Mouse (Mus musculus) heart, embryonic 14.5 days (tissue): ENCODE data around the gene Aplf. TPM values are rescaled to one million over a fixed set of nuclear protein-coding genes. Genes with fewer than 3 reads are reported as not detected.
A peak's percentile ranks its signal among the peaks of the same experiment; 100 is the strongest.

Experiments
- ATAC-seq: fragments of 200-750 bp; cut with Nextera tagmentation; 2 replicates; pipeline ENCODE4 v1.8.0; 2017; ENCODE audit warnings: low read depth, moderate TSS enrichment; ENCODE audit not compliant: insufficient number of reproducible peaks, insufficient read depth, low FRiP score
- H3K27ac ChIP-seq, 2 experiments: fragments of 200-500 bp in 1 of 2; fragments of 300-500 bp in 1 of 2; sonication (generic) in 1 of 2; replicated peaks in 1 of 2; 2 replicates each; pipeline ENCODE4 v1.5.1; 2012 to 2014; ENCODE audit warnings: low read depth in 2 of 2, low read length in 2 of 2, control low read depth in 1 of 2, mild to moderate bottlenecking in 1 of 2, mixed read lengths in 1 of 2; ENCODE audit not compliant: control insufficient read depth in 1 of 2, insufficient read depth in 1 of 2
- H3K27me3 ChIP-seq: fragments of 300-500 bp; sonication (generic); 2 replicates; pipeline ENCODE4 v1.6.1; 2014; ENCODE audit warnings: mild to moderate bottlenecking, low read length, control low read depth; ENCODE audit not compliant: control insufficient read depth, insufficient read depth
- H3K36me3 ChIP-seq: fragments of 300-500 bp; sonication (generic); 2 replicates; pipeline ENCODE4 v1.6.1; 2014; ENCODE audit warnings: mild to moderate bottlenecking, control low read depth, low read length, mixed read lengths; ENCODE audit not compliant: control insufficient read depth, insufficient read depth
- H3K4me1 ChIP-seq, 2 experiments: fragments of 200-500 bp in 1 of 2; fragments of 300-500 bp in 1 of 2; sonication (generic) in 1 of 2; 2 replicates each; pipeline ENCODE4 v1.6.1; 2012 to 2014; ENCODE audit warnings: low read length in 2 of 2, control low read depth in 1 of 2, mixed read lengths in 1 of 2; ENCODE audit not compliant: control insufficient read depth in 2 of 2, insufficient read depth in 2 of 2
- H3K4me2 ChIP-seq: fragments of 300-500 bp; sonication (generic); 2 replicates; pipeline ENCODE4 v1.6.1; 2014; ENCODE audit warnings: mild to moderate bottlenecking, low read length
- H3K4me3 ChIP-seq, 2 experiments: fragments of 200-500 bp in 1 of 2; fragments of 300-500 bp in 1 of 2; sonication (generic) in 1 of 2; 2 replicates each; pipeline ENCODE4 v1.5.1; 2012 to 2014; ENCODE audit warnings: low read length in 2 of 2, mild to moderate bottlenecking in 2 of 2, control low read depth in 1 of 2, low read depth in 1 of 2, moderate library complexity in 1 of 2; ENCODE audit not compliant: control insufficient read depth in 1 of 2, insufficient read depth in 1 of 2
- H3K9ac ChIP-seq: fragments of 300-500 bp; sonication (generic); 2 replicates; pipeline ENCODE4 v1.6.1; 2014; ENCODE audit warnings: mild to moderate bottlenecking, low read length
- H3K9me3 ChIP-seq: fragments of 300-500 bp; sonication (generic); 2 replicates; pipeline ENCODE4 v1.6.1; 2016; ENCODE audit warnings: low read length, control low read depth; ENCODE audit not compliant: control insufficient read depth
- WGBS: fragments of 180-500 bp; shearing (Covaris S2); extraction: QIAGEN DNeasy Blood & Tissue Kit; methylation state at CpG from one replicate; pipeline ENCODE4 v1.1.7; 2014; 5-methylcytosine and 5-hydroxymethylcytosine counted together
- polyA plus RNA-seq: library from polyadenylated mRNA; unstranded; fragments of >200 nt; fragmentation: Nextera tagmentation; extraction: Ambion mirVana; gene quantifications from 2 replicates; pipeline ENCODE4 v1.2.1, GENCODE M21; 2014

The Aplf gene
- polyA plus RNA-seq, 1 experiment from 2014 or later = 8.7 TPM

DNA sequence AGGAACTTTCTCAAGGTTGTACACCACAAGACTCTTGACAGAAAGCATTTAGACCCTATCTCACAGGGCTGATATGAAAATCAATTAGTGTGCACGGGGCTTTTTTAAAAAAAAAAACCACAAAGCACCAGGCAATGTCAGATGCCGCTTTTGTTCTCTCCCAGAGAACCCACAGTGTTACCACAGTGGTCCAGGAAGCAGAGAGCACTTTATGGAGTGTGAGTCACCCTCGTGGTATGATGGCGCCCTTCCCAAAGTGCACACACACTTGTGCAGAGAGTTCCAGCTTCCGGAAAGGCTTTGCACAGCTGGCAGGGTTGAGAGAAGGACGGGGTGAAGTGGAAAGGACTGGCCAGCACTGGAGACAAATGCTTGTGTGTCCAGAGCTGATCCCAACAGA lies 89.5 kb downstream of the Aplf start:
- Histone ChIP-seq H3K27ac (peak overlapping the region; percentile 40 to 56), H3K4me2 (peak overlapping the region; percentile 29), H3K27me3 (peaks cover 21% of the 10 kb centered on the region), H3K4me1 (peaks cover 12 to 23% of the 10 kb centered on the region in 2 experiments), H3K36me3 (no peaks in the 10 kb centered on the region), H3K9me3 (no peaks in the 10 kb centered on the region), H3K4me3 (no peak overlapping the region), H3K9ac (no peak overlapping the region)
- peak; percentile 62; the same call in 1 of the 2 replicates for ATAC-seq
- WGBS = 14% methylated on average over 6 of the region's 6 CpGs

DNA sequence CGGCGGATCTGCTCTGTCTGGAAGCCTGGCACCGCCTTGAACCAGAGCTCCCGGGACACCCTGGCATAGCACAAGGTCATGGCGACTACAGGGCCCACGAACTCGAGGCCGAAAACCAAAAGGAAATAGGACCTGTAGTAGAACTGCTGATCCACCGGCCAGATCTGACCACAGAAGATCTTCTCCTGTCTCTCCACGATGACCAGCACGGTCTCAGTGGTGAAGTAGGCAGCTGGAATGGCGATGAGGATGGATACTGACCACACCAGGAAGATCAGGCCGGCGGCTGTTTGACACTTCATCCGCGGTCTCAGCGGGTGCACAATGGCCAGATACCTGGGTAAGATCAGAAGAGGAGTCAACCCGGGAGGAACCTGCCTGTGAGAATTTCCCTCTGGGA lies 90.4 kb downstream of the Aplf start:
- Histone ChIP-seq H3K9ac (no peak overlapping the region), H3K4me2 (no peak overlapping the region), H3K27me3 (peaks cover 12% of the 10 kb centered on the region; the same call in 1 of the 2 replicates), H3K36me3 (no peaks in the 10 kb centered on the region), H3K4me1 (peaks cover 14 to 28% of the 10 kb centered on the region in 2 experiments), H3K9me3 (no peaks in the 10 kb centered on the region), H3K4me3 (no peak overlapping the region), H3K27ac (no peak overlapping the region)
- WGBS = 78% methylated on average over 18 of the region's 18 CpGs
- no peak for ATAC-seq

DNA sequence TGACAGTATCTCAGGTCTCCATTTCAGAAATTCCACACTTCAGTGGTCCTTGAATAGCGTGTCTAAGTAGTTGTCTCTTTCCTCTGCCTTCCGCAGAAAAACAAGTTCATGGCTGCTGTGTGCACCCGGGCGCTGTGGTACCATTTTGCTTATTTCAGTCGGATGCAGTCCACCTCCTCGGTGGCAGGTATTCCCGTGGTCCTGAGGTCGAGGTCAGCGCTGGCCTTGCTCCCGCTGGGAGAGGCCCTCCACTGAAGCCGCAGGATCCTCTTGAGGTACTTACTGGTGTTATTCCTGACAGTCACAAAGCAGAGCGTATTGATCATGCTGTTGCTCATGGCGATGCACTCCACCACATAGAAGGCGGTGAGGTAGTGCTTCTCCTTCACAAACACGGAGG lies 90.9 kb downstream of the Aplf start:
- no peaks in the 10 kb centered on the region for H3K9me3 ChIP-seq
- H3K9ac ChIP-seq = no peak overlapping the region
- no peaks in the 10 kb centered on the region for H3K36me3 ChIP-seq
- peaks cover 8% of the 10 kb centered on the region; the same call in 1 of the 2 replicates for H3K27me3 ChIP-seq
- no peak overlapping the region for H3K27ac ChIP-seq
- ATAC-seq = no peak
- H3K4me1 ChIP-seq = peaks cover 15 to 30% of the 10 kb centered on the region in 2 experiments
- no peak overlapping the region for H3K4me2 ChIP-seq
- WGBS = 81% methylated on average over 15 of the region's 15 CpGs
- no peak overlapping the region for H3K4me3 ChIP-seq

Other genes starting within 250 kb of the Aplf start
- 6.1 and 8.3 TPM in 2 replicates for gene Bmp10, start 243.2 kb downstream of the Aplf start, polyA plus RNA-seq
- gene Arhgap25, start 138.9 kb downstream of the Aplf start, polyA plus RNA-seq = 3.9 and 4.3 TPM in 2 replicates
- gene Prokr1, start 81.5 kb downstream of the Aplf start, polyA plus RNA-seq = 1.2 and 1.5 TPM in 2 replicates
- 0.44 and 0.76 TPM in 2 replicates for gene Efcc1, start 58.7 kb upstream of the Aplf start, polyA plus RNA-seq
- 3.4 TPM in 2 replicates for gene Gp9, start 105.9 kb upstream of the Aplf start, polyA plus RNA-seq
- gene Rab43, start 140.0 kb upstream of the Aplf start, polyA plus RNA-seq = 8.0 and 8.4 TPM in 2 replicates
- 1.4 and 1.6 TPM in 2 replicates for gene Gm45140, start 163.6 kb upstream of the Aplf start, polyA plus RNA-seq
- gene Isy1, start 166.6 kb upstream of the Aplf start, polyA plus RNA-seq = 16.5 and 20.0 TPM in 2 replicates
- gene Cnbp, start 178.9 kb upstream of the Aplf start, polyA plus RNA-seq = 742 and 747 TPM in 2 replicates
- gene Copg1, start 215.6 kb upstream of the Aplf start, polyA plus RNA-seq = 121 and 125 TPM in 2 replicates
- 23.0 and 24.5 TPM in 2 replicates for gene Hmces, start 241.7 kb upstream of the Aplf start, polyA plus RNA-seq